Mouse (Mus musculus): Measurements from ENCODE around the gene Arfgap3. TPM values are rescaled to one million over a fixed set of nuclear protein-coding genes. Genes with fewer than 3 reads are reported as not detected.

Gene Arfgap3
- polyA plus RNA-seq, 1 experiment from 2014 or later = 37.6 TPM

GRCm38 (mm10) chr15:83251176-83252004 lies 98.7 kb downstream of the Arfgap3 start, which contains the start of gene A4galt:
Gene A4galt, minus strand, starts transcription at chr15:83251774.
- Histone ChIP-seq H3K9me3 (ENCODE audit: control insufficient read depth, low read length) (peaks cover 5% of the 10 kb centered on the region; the same call in 1 of the 2 replicates), H3K4me2 (ENCODE audit: low read depth, severe bottlenecking) (peak within 1 kb of the TSS; percentile 90), H3K4me3 (ENCODE audit: low read depth, low read length) (peak within 1 kb of the TSS; percentile 46), H3K27me3 (ENCODE audit: control insufficient read depth, insufficient read depth, low read length) (peaks cover 28% of the 10 kb centered on the region), H3K36me3 (ENCODE audit: control insufficient read depth, insufficient read depth, low read length) (no peaks in the 10 kb centered on the region), H3K4me1 (ENCODE audit: control insufficient read depth, insufficient read depth, low read length) (peaks cover 4% of the 10 kb centered on the region; the same call in 1 of the 2 replicates), H3K9ac (ENCODE audit: low read length) (peak within 1 kb of the TSS; percentile 45), H3K27ac (replicated peaks; ENCODE audit: low read depth, low read length) (no peak within 1 kb of the TSS)
- peak; percentile 67 for DNase-seq (ENCODE audit: low spot score)
- 1% methylated on average over 66 of the region's 66 CpGs for WGBS
- no peak for ATAC-seq (ENCODE audit: insufficient number of reproducible peaks, low FRiP score, low TSS enrichment, low read depth)

- Histone ChIP-seq H3K27ac (replicated peaks; ENCODE audit: low read depth, low read length) (no peak overlapping the region), H3K9ac (ENCODE audit: low read length) (peak overlapping the region; percentile 45), H3K27me3 (ENCODE audit: control insufficient read depth, insufficient read depth, low read length) (peaks cover 28% of the 10 kb centered on the region), H3K9me3 (ENCODE audit: control insufficient read depth, low read length) (peaks cover 5% of the 10 kb centered on the region; the same call in 1 of the 2 replicates), H3K4me3 (ENCODE audit: low read depth, low read length) (peak overlapping the region; percentile 46), H3K4me1 (ENCODE audit: control insufficient read depth, insufficient read depth, low read length) (0 out of 2 replicates have a peak, but pooled peaks cover 4% of the 10 kb centered on the region), H3K4me2 (ENCODE audit: low read depth, severe bottlenecking) (peak overlapping the region; percentile 90), H3K36me3 (ENCODE audit: control insufficient read depth, insufficient read depth, low read length) (no peaks in the 10 kb centered on the region)
- peak; percentile 26 for DNase-seq (ENCODE audit: low spot score)
- ATAC-seq (ENCODE audit: insufficient number of reproducible peaks, low FRiP score, low TSS enrichment, low read depth) = no peak
- 3% methylated on average over 20 of the region's 20 CpGs for WGBS
Measured at GRCm38 (mm10) chr15:83250651-83251175, 99.3 kb downstream of the Arfgap3 start.

Other genes with a start within 250 kb of the Arfgap3 start
- gene Rrp7a, start 227.4 kb downstream of the Arfgap3 start, polyA plus RNA-seq (2014; fragmentation: Nextera tagmentation; extraction: Ambion mirVana) = 53.5 and 57.3 TPM in 2 replicates
- 176 and 182 TPM in 2 replicates for gene Poldip3, start 200.9 kb downstream of the Arfgap3 start, polyA plus RNA-seq (2014; fragmentation: Nextera tagmentation; extraction: Ambion mirVana)
- gene Cyb5r3, start 177.7 kb downstream of the Arfgap3 start, polyA plus RNA-seq (2014; fragmentation: Nextera tagmentation; extraction: Ambion mirVana) = 136 and 149 TPM in 2 replicates
- 0.18 TPM in 1 of 2 replicates, not detected in the other for gene A4galt, start 98.5 kb downstream of the Arfgap3 start, polyA plus RNA-seq (2014; fragmentation: Nextera tagmentation; extraction: Ambion mirVana)
- gene Pacsin2, start 114.4 kb upstream of the Arfgap3 start, polyA plus RNA-seq (2014; fragmentation: Nextera tagmentation; extraction: Ambion mirVana) = 45.4 and 52.0 TPM in 2 replicates
- 19.2 and 22.0 TPM in 2 replicates for gene Ttll1, start 160.6 kb upstream of the Arfgap3 start, polyA plus RNA-seq (2014; fragmentation: Nextera tagmentation; extraction: Ambion mirVana)
- 3.2 and 4.1 TPM in 2 replicates for gene Bik, start 176.6 kb upstream of the Arfgap3 start, polyA plus RNA-seq (2014; fragmentation: Nextera tagmentation; extraction: Ambion mirVana)
- 46.1 and 51.8 TPM in 2 replicates for gene Tspo, start 213.3 kb upstream of the Arfgap3 start, polyA plus RNA-seq (2014; fragmentation: Nextera tagmentation; extraction: Ambion mirVana)
- 44.9 and 48.4 TPM in 2 replicates for gene Mcat, start 213.5 kb upstream of the Arfgap3 start, polyA plus RNA-seq (2014; fragmentation: Nextera tagmentation; extraction: Ambion mirVana)
- gene Ttll12, start 244.9 kb upstream of the Arfgap3 start, polyA plus RNA-seq (2014; fragmentation: Nextera tagmentation; extraction: Ambion mirVana) = 55.8 and 59.1 TPM in 2 replicates